Mouse (Mus musculus) liver, adult 2 months (tissue): ENCODE measurements around the gene Zfp704.

Experiments
- CTCF ChIP-seq: fragments of 200-500 bp; IDR thresholded peaks from 2 replicates; pipeline ENCODE4 v1.5.1; 2011; ENCODE audit warnings: low read depth, low read length, control low read depth
- POLR2A ChIP-seq: fragments of 200-500 bp; IDR thresholded peaks from 2 replicates; pipeline ENCODE4 v1.6.1; 2011; ENCODE audit warnings: low read length, control low read depth; ENCODE audit not compliant: insufficient read depth; ENCODE audit errors: extremely low read depth

- TF ChIP-seq CTCF (no peak), POLR2A (no peak)
These were observed 85.5 kb downstream of the Zfp704 start for GRCm38 (mm10) chr3:9524429-9524828.
